Comparison of ENCODE assay signal across 22 mouse cellular contexts in genomic region chr5:124056956-124057355, GRCm38 (mm10).
"Had no signal": no experiment of that assay in that cellular context is flagged by ENCODE, and none has a peak within 500 bp of the region (broad histone marks: within the 10 kb centered on the region; RNA-seq: fewer than 3 reads in every experiment).

No protein-coding gene starts in this region.

- H3K4me3 ChIP-seq: layer of hippocampus, adult 2 months; limb, embryonic 10.5 days; limb, embryonic 13.5 days; liver, embryonic 13.5 days; midbrain, embryonic 10.5 days; neural tube, embryonic 12.5 days; neural tube, embryonic 15.5 days; stomach, embryonic 15.5 days had no signal

- H3K4me1 ChIP-seq: limb, embryonic 13.5 days; neural tube, embryonic 12.5 days; stomach, embryonic 15.5 days had no signal

- H3K9ac ChIP-seq: limb, embryonic 13.5 days; liver, embryonic 13.5 days; lung, embryonic 14.5 days; neural tube, embryonic 12.5 days; neural tube, embryonic 15.5 days; stomach, embryonic 15.5 days had no signal

- H3K36me3 ChIP-seq: limb, embryonic 10.5 days; limb, embryonic 13.5 days; liver, embryonic 13.5 days; midbrain, embryonic 10.5 days; neural tube, embryonic 12.5 days; neural tube, embryonic 15.5 days; stomach, embryonic 15.5 days had no signal

- ATAC-seq: lung, postnatal 0 days had no signal

- DNase-seq: kidney, adult 11 months; kidney, adult 9 months; kidney, postnatal 25 days; layer of hippocampus, adult 9-11 months; liver; liver, embryonic 13.5 days; lung, embryonic 14.5 days; midbrain, embryonic 14.5 days; retina, postnatal 1 day; right cerebral cortex, postnatal 25 days; spleen, adult 18-20 months; thymus, postnatal 25 days had no signal

- H3K27ac ChIP-seq: kidney, postnatal 0 days; layer of hippocampus, adult 2 months; limb, embryonic 10.5 days; limb, embryonic 13.5 days; liver, embryonic 13.5 days; macrophage; midbrain, embryonic 10.5 days; neural tube, embryonic 12.5 days; neural tube, embryonic 15.5 days; stomach, embryonic 15.5 days had no signal

- H3K9me3 ChIP-seq: limb, embryonic 10.5 days; neural tube, embryonic 12.5 days; neural tube, embryonic 15.5 days; stomach, embryonic 15.5 days had no signal

- H3K27me3 ChIP-seq: limb, embryonic 13.5 days; liver, embryonic 13.5 days; neural tube, embryonic 12.5 days; neural tube, embryonic 15.5 days; stomach, embryonic 15.5 days had no signal

- H3K4me2 ChIP-seq: limb, embryonic 13.5 days; liver, embryonic 13.5 days; lung, embryonic 14.5 days; neural tube, embryonic 12.5 days; neural tube, embryonic 15.5 days; stomach, embryonic 15.5 days had no signal
